Mouse (Mus musculus) liver, embryonic 16.5 days (tissue): Measurements from ENCODE around the gene Dad1. TPM values are rescaled to one million over a fixed set of nuclear protein-coding genes. Genes with fewer than 3 reads are reported as not detected.

Source experiments
- ATAC-seq: fragments of 200-750 bp; cut with Nextera tagmentation; 2 replicates; pipeline ENCODE4 v1.8.0; 2017; ENCODE audit warnings: low read depth, mild to moderate bottlenecking, moderate number of reproducible peaks, moderate library complexity
- H3K27ac ChIP-seq: fragments of 300-500 bp; sonication (generic); 2 replicates; pipeline ENCODE4 v1.5.1; 2014; ENCODE audit warnings: mild to moderate bottlenecking, low read length
- H3K27me3 ChIP-seq: fragments of 300-500 bp; sonication (generic); 2 replicates; pipeline ENCODE4 v1.6.1; 2014; ENCODE audit warnings: low read depth, low read length, mixed read lengths; ENCODE audit not compliant: control insufficient read depth, insufficient read depth
- H3K36me3 ChIP-seq: fragments of 300-500 bp; sonication (generic); 2 replicates; pipeline ENCODE4 v1.6.1; 2014; ENCODE audit warnings: mild to moderate bottlenecking; ENCODE audit not compliant: control insufficient read depth, insufficient read depth
- H3K4me1 ChIP-seq: fragments of 300-500 bp; sonication (generic); 2 replicates; pipeline ENCODE4 v1.6.1; 2014; ENCODE audit warnings: low read depth, low read length, mixed read lengths; ENCODE audit not compliant: control insufficient read depth
- H3K4me2 ChIP-seq: fragments of 300-500 bp; sonication (generic); 2 replicates; pipeline ENCODE4 v1.6.1; 2014; ENCODE audit warnings: low read depth, low read length, mixed read lengths
- H3K4me3 ChIP-seq: fragments of 300-500 bp; sonication (generic); 2 replicates; pipeline ENCODE4 v1.5.1; 2014; ENCODE audit warnings: low read depth, mild to moderate bottlenecking, low read length
- H3K9ac ChIP-seq: fragments of 300-500 bp; sonication (generic); 2 replicates; pipeline ENCODE4 v1.6.1; 2014; ENCODE audit warnings: low read depth, low read length
- H3K9me3 ChIP-seq: fragments of 300-500 bp; sonication (generic); replicated peaks from 2 replicates; pipeline ENCODE4 v1.6.1; 2016; ENCODE audit warnings: low read length; ENCODE audit not compliant: control insufficient read depth
- WGBS: fragments of 180-500 bp; shearing (Covaris S2); extraction: QIAGEN DNeasy Blood & Tissue Kit; methylation state at CpG from one replicate; pipeline ENCODE4 v1.1.7; 2014; ENCODE audit not compliant: insufficient replicate concordance; 5-methylcytosine and 5-hydroxymethylcytosine counted together
- polyA plus RNA-seq: library from polyadenylated mRNA; unstranded; fragments of >200 nt; fragmentation: Nextera tagmentation; extraction: Ambion mirVana; gene quantifications from 2 replicates; pipeline ENCODE4 v1.2.1, GENCODE M21; 2015

Dad1 gene
- polyA plus RNA-seq, 1 experiment from 2014 or later: 226 TPM

DNA sequence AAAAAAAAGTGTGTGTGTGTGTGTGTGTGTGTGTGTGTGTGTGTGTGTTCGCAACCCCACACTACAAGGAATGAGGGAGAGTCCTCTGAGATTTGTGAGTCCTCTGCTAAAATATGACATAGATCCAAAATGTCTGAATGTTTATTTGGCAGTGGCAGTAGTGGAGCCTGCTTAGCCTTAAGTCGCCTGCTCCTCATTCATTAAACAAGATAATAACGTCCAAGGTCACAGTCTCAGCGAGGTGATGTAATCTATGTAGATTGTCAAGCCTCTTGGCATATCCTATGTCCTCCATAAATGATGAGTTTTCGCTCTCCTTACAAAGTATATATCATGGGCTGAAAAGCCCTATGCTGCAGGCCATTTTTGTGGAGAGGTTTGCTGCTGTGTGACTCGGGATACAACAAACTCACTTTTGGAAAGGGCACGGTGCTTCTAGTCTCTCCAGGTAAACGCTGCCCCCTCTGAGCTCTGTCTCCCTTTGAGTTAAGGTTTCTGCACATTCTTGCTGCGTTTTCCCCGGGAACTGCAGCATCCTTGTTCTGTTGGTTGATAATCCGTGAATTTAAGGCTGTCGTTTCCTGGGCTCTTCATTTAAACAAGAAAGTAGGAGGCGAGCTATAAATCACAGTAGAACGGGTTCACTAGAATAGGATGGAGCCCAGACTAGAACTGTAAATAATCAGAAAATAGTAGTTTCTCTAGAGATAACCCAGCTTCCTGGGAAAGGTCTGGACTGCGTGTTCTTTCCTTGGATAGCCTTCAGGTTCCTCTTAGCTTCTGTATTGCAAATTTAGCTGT lies 47.0 kb downstream of the Dad1 start:
- no peak for ATAC-seq
- H3K27ac ChIP-seq: no peak overlapping the region
- H3K4me1 ChIP-seq: peaks cover 30% of the 10 kb centered on the region
- H3K27me3 ChIP-seq: no peaks in the 10 kb centered on the region
- H3K36me3 ChIP-seq: no peaks in the 10 kb centered on the region
- no peak overlapping the region for H3K4me2 ChIP-seq
- no peaks in the 10 kb centered on the region for H3K9me3 ChIP-seq
- 58% methylated on average over 15 of the region's 15 CpGs for WGBS
- no peak overlapping the region for H3K9ac ChIP-seq
- no peak overlapping the region for H3K4me3 ChIP-seq

DNA sequence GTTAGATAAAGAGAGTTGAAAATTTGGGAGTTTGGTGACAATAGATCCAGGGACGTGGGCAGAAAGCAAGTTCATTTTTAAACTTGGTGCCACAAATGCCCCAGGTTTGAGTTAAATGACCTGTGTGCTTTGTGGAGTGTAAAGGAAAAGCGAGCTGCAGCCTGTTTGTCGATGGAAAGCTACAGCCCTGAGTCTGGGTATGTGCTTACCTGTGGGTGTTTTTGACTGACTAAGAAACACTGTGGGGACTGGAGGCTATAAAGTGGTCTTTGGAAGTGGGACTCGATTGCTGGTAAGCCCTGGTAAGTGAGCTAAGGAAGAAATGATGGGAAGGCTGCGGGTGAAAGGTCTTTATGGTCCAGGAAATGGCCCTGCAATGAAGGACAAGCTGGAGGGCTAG lies 47.6 kb downstream of the Dad1 start:
- Histone ChIP-seq H3K4me2 (no peak overlapping the region), H3K36me3 (no peaks in the 10 kb centered on the region), H3K27me3 (no peaks in the 10 kb centered on the region), H3K9ac (no peak overlapping the region), H3K4me3 (no peak overlapping the region), H3K27ac (no peak overlapping the region), H3K4me1 (peaks cover 30% of the 10 kb centered on the region), H3K9me3 (no peaks in the 10 kb centered on the region)
- ATAC-seq: no peak
- WGBS: 67% methylated on average over 5 of the region's 5 CpGs

DNA sequence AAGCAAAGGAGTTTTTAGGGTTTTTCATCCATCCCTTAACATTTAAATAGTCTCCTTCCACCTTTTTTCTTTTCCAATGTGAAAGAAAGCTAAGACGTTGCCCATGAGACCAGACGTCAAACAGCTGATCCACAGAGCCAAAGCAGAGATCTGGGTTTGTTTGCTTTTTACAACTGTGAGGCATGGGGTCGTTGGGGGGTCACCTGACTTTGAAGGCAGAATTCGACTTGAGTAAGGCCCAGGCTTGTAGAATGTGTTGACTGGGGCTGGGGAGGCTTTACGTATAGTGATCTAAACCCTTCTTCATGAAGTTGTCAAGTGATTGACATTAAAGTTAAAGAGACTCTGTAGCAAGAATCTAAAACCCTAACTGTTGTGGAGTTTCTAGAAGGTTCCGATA lies 48.0 kb downstream of the Dad1 start:
- no peak overlapping the region for H3K4me3 ChIP-seq
- WGBS: 59% methylated on average over 6 of the region's 6 CpGs
- H3K27ac ChIP-seq: no peak overlapping the region
- no peaks in the 10 kb centered on the region for H3K36me3 ChIP-seq
- H3K9ac ChIP-seq: no peak overlapping the region
- ATAC-seq: no peak
- H3K4me1 ChIP-seq: peaks cover 30% of the 10 kb centered on the region
- no peak overlapping the region for H3K4me2 ChIP-seq
- no peaks in the 10 kb centered on the region for H3K9me3 ChIP-seq
- no peaks in the 10 kb centered on the region for H3K27me3 ChIP-seq

DNA sequence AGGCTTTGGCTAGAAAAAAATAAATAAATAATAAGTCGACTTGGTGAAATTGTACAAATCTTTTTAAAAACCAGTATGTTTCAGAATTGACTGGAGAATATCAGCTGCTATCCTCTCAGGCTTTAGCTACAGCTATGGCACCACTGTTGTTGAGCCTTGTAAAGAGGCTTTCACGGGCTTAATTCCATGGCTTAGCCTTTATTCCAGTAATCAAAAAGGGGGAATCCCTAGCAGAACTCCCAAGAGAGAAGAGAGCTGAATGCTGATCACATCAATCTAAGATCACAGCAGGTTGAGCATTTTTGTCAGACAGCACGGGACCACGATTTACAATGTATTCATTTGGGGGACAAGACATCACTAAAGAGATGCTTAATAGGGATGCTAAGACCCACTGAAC lies 49.1 kb downstream of the Dad1 start:
- no peak overlapping the region for H3K9ac ChIP-seq
- no peak overlapping the region for H3K4me3 ChIP-seq
- ATAC-seq: no peak
- H3K36me3 ChIP-seq: no peaks in the 10 kb centered on the region
- H3K9me3 ChIP-seq: no peaks in the 10 kb centered on the region
- H3K27ac ChIP-seq: no peak overlapping the region
- peaks cover 30% of the 10 kb centered on the region for H3K4me1 ChIP-seq
- H3K4me2 ChIP-seq: peak overlapping the region; percentile 51
- H3K27me3 ChIP-seq: no peaks in the 10 kb centered on the region
- 63% methylated on average over 4 of the region's 4 CpGs for WGBS

DNA sequence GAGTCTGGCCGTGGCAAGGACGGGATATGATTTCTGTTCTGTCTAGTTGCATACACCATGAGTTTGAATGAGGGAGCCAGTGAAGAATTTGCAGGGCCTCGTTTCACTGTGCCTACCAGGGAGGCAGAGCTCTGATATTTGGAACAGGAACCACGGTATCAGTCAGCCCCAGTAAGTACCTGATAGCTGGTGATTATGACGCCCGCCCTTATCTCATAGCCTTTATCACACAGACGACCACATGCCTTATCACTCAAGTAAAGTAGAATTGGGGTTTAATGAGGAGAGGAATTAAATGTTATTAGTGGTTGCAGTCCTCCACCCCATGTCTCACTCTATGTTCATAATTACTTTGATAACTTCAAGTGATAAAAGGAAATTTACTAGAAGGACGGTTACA lies 49.6 kb downstream of the Dad1 start:
- ATAC-seq: peak; percentile 98
- Histone ChIP-seq H3K9ac (no peak overlapping the region), H3K9me3 (no peaks in the 10 kb centered on the region), H3K36me3 (no peaks in the 10 kb centered on the region), H3K27me3 (no peaks in the 10 kb centered on the region), H3K4me3 (no peak overlapping the region), H3K4me1 (peaks cover 30% of the 10 kb centered on the region), H3K27ac (no peak overlapping the region), H3K4me2 (peak overlapping the region; percentile 51)
- 22% methylated on average over 8 of the region's 8 CpGs for WGBS

DNA sequence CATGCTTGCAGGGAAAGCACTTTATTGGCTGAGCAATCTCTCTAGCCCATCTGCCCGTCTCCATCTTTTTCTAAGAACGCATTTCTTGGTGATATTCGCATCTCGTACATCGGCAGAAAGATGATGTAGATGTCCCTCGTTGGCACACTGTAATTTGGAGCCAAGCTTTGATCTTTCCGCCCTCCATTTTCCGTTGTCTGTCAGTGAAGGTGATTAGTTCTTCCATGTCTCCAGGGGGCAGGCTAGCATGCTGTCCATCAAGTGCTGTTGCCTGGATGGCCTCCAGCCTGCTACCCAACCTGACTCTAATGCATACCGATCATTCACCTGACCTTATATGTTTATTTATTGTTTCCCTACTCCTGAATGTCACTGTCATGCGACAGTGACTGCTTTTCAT lies 50.1 kb downstream of the Dad1 start:
- H3K27ac ChIP-seq: no peak overlapping the region
- no peak for ATAC-seq
- H3K4me2 ChIP-seq: peak overlapping the region; percentile 51
- no peak overlapping the region for H3K4me3 ChIP-seq
- H3K27me3 ChIP-seq: no peaks in the 10 kb centered on the region
- H3K36me3 ChIP-seq: no peaks in the 10 kb centered on the region
- H3K4me1 ChIP-seq: peaks cover 30% of the 10 kb centered on the region
- WGBS: 89% methylated on average over 10 of the region's 10 CpGs
- H3K9me3 ChIP-seq: no peaks in the 10 kb centered on the region
- H3K9ac ChIP-seq: no peak overlapping the region

DNA sequence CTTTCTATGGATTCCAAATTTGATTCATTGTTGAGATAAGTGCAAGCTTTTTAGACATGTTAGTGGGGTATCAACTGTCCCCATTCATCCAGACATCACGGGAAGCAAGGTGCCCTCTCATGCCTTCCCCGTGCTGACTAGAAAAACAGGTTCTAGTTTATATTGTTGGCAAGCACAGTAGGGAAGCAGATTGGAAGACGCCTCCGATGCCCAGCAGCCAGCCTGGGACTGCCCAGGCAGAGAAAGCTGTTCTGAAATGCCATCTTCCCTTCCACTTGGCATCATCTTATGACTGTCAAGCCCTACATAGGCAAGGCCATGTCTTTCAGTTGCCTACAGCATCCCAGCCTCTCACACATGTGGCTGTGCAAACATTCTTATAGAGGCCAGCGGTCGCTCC lies 50.7 kb downstream of the Dad1 start:
- no peak for ATAC-seq
- Histone ChIP-seq H3K9me3 (no peaks in the 10 kb centered on the region), H3K4me3 (no peak overlapping the region), H3K9ac (no peak overlapping the region), H3K36me3 (no peaks in the 10 kb centered on the region), H3K4me1 (peaks cover 30% of the 10 kb centered on the region), H3K27me3 (no peaks in the 10 kb centered on the region), H3K27ac (no peak overlapping the region), H3K4me2 (no peak overlapping the region)
- 88% methylated on average over 6 of the region's 6 CpGs for WGBS

DNA sequence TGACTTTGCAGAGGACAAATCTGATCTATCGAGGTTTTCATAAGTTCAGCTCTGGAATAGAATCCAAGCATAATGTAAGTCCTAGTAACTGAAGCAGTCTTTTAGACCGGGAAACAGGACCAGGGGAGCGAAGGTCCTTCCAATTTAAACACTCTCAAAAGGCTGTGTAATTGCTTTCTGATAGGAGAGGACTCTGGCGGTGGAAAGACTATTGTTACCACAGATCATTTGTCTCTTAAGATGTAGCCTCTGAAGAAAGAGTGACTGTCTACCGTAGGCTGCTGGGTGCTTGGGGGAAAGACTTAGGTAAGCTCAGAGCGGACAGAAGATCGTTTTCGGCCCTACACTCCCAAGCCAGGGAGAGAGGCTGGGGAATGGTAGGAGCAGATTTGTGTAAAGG lies 53.5 kb downstream of the Dad1 start:
- no peak overlapping the region for H3K27ac ChIP-seq
- H3K9me3 ChIP-seq: no peaks in the 10 kb centered on the region
- H3K27me3 ChIP-seq: no peaks in the 10 kb centered on the region; the same call in 1 of the 2 replicates
- 61% methylated on average over 8 of the region's 8 CpGs for WGBS
- H3K36me3 ChIP-seq: no peaks in the 10 kb centered on the region
- no peak overlapping the region for H3K4me3 ChIP-seq
- ATAC-seq: no peak
- H3K9ac ChIP-seq: no peak overlapping the region
- H3K4me1 ChIP-seq: peaks cover 20% of the 10 kb centered on the region
- H3K4me2 ChIP-seq: no peak overlapping the region

DNA sequence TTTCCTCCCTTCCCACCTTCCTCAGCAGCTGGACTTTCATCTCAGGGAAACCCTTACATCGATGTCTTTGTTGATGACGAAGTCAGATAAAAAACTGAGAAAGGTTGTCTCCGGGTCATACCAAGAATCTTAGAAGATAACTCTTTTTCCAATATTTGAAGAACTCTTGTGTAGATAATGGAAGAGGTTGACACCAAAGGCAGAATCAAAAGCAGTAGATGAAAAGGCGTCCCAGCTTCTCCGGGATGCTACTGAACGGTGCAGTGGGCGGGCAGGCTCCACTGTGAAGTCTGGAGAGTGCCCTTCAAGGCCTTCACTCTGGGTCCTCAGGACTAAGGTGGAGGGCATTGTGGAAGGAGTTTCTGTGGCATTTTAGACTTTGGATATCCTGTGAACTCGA lies 54.2 kb downstream of the Dad1 start:
- Histone ChIP-seq H3K36me3 (no peaks in the 10 kb centered on the region), H3K9me3 (no peaks in the 10 kb centered on the region), H3K4me1 (peaks cover 14% of the 10 kb centered on the region), H3K4me3 (no peak overlapping the region), H3K9ac (no peak overlapping the region), H3K27ac (no peak overlapping the region), H3K4me2 (no peak overlapping the region), H3K27me3 (no peaks in the 10 kb centered on the region; the same call in 1 of the 2 replicates)
- WGBS: 70% methylated on average over 8 of the region's 8 CpGs
- no peak for ATAC-seq
